Mouse (Mus musculus) spleen, postnatal 10 days (tissue): ENCODE measurements around the gene Gsap.
A peak's percentile ranks its signal among the peaks of the same experiment; 100 is the strongest.
"Not testable (repeated sequence)": the region's sequence is repeated elsewhere in the genome, so short reads cannot be mapped to it uniquely, and the experiment has no call there.

Experiments
- DNase-seq, 2 experiments: peaks; one replicate each; pipeline ENCODE4 v3.0.0; 2021 to 2022; ENCODE audit warnings: low spot score in 2 of 2

The Gsap gene

GRCm38 (mm10) chr5:21260746-21261145 is 74.7 kb downstream of the Gsap start:
- DNase-seq: no peak

GRCm38 (mm10) chr5:21261202-21261844 is 75.3 kb downstream of the Gsap start:
- DNase-seq: no peak

GRCm38 (mm10) chr5:21263202-21264055 is 77.4 kb downstream of the Gsap start:
- DNase-seq: no peak

GRCm38 (mm10) chr5:21264352-21265021 is 78.4 kb downstream of the Gsap start:
- DNase-seq: no peak

GRCm38 (mm10) chr5:21265049-21265448 is 79.0 kb downstream of the Gsap start:
- DNase-seq: peak; percentile 54 to 80

GRCm38 (mm10) chr5:21267090-21267489 is 81.0 kb downstream of the Gsap start:
- DNase-seq: no peak

- DNase-seq: no peak
Observed at GRCm38 (mm10) chr5:21269446-21269845, 83.4 kb downstream of the Gsap start.

- DNase-seq: no peak
Observed at GRCm38 (mm10) chr5:21270756-21271155, 84.7 kb downstream of the Gsap start.

- no peak for DNase-seq
Observed at GRCm38 (mm10) chr5:21271386-21272354, 85.6 kb downstream of the Gsap start.

- not testable (repeated sequence) for DNase-seq
Observed at GRCm38 (mm10) chr5:21277685-21278084, 91.6 kb downstream of the Gsap start.

- DNase-seq: no peak
Observed at GRCm38 (mm10) chr5:21283356-21284062, 97.5 kb downstream of the Gsap start.

- DNase-seq: no peak
Observed at GRCm38 (mm10) chr5:21288658-21289435, 102.8 kb downstream of the Gsap start.

- no peak for DNase-seq
Observed at GRCm38 (mm10) chr5:21290594-21290993, 104.5 kb downstream of the Gsap start.

- peak in 1 of 2 experiments; percentile 42 for DNase-seq
Observed at GRCm38 (mm10) chr5:21295683-21296082, 109.6 kb downstream of the Gsap start.

- no peak for DNase-seq
Observed at GRCm38 (mm10) chr5:21299076-21299755, 113.2 kb downstream of the Gsap start.

GRCm38 (mm10) chr5:21300058-21300457 is 114.0 kb downstream of the Gsap start:
- no peak for DNase-seq

- no peak for DNase-seq
Observed at GRCm38 (mm10) chr5:21301011-21301410, 115.0 kb downstream of the Gsap start.

- DNase-seq: no peak
Observed at GRCm38 (mm10) chr5:21307165-21307564, 121.1 kb downstream of the Gsap start.

- DNase-seq: no peak
Observed at GRCm38 (mm10) chr5:21314696-21315095, 128.6 kb downstream of the Gsap start.
